Mouse (Mus musculus) embryonic facial prominence, embryonic 15.5 days (tissue): ENCODE data around the gene Hacl1. TPM values are rescaled to one million over a fixed set of nuclear protein-coding genes. Genes with fewer than 3 reads are reported as not detected.

ENCODE experiments used
- ATAC-seq: fragments of 200-750 bp; cut with Nextera tagmentation; 2 replicates; pipeline ENCODE4 v1.8.0; 2017; ENCODE audit warnings: low read depth, moderate TSS enrichment; ENCODE audit not compliant: insufficient number of reproducible peaks, low FRiP score, low TSS enrichment
- H3K27ac ChIP-seq: fragments of 300-500 bp; sonication (generic); replicated peaks from 2 replicates; pipeline ENCODE4 v1.5.1; 2015; ENCODE audit warnings: mild to moderate bottlenecking, inconsistent platforms
- H3K27me3 ChIP-seq: fragments of 300-500 bp; sonication (generic); 2 replicates; pipeline ENCODE4 v1.6.1; 2015; ENCODE audit warnings: inconsistent platforms
- H3K36me3 ChIP-seq: fragments of 300-500 bp; sonication (generic); 2 replicates; pipeline ENCODE4 v1.6.1; 2015; ENCODE audit warnings: mild to moderate bottlenecking, inconsistent platforms
- H3K4me1 ChIP-seq: fragments of 300-500 bp; sonication (generic); 2 replicates; pipeline ENCODE4 v1.6.1; 2015; ENCODE audit warnings: inconsistent platforms
- H3K4me2 ChIP-seq: fragments of 300-500 bp; sonication (generic); replicated peaks from 2 replicates; pipeline ENCODE4 v1.6.1; 2015; ENCODE audit warnings: mild to moderate bottlenecking, inconsistent platforms
- H3K4me3 ChIP-seq: fragments of 300-500 bp; sonication (generic); replicated peaks from 2 replicates; pipeline ENCODE4 v1.5.1; 2015; ENCODE audit warnings: mild to moderate bottlenecking, inconsistent platforms
- H3K9ac ChIP-seq: fragments of 300-500 bp; sonication (generic); 2 replicates; pipeline ENCODE4 v1.6.1; 2015; ENCODE audit warnings: inconsistent platforms
- H3K9me3 ChIP-seq: fragments of 300-500 bp; sonication (generic); replicated peaks from 2 replicates; pipeline ENCODE4 v1.6.1; 2016; ENCODE audit warnings: inconsistent platforms
- WGBS: fragments of 180-500 bp; shearing (Covaris S2); methylation state at CpG from one replicate; pipeline ENCODE4 v1.1.7; 2015; 5-methylcytosine and 5-hydroxymethylcytosine counted together
- polyA plus RNA-seq: library from polyadenylated mRNA; unstranded; fragments of >200 nt; fragmentation: Nextera tagmentation; extraction: Ambion mirVana; gene quantifications from 2 replicates; pipeline ENCODE4 v1.2.1, GENCODE M21; 2015

Hacl1 gene
- polyA plus RNA-seq, 1 experiment from 2014 or later, result 13.3 TPM

DNA sequence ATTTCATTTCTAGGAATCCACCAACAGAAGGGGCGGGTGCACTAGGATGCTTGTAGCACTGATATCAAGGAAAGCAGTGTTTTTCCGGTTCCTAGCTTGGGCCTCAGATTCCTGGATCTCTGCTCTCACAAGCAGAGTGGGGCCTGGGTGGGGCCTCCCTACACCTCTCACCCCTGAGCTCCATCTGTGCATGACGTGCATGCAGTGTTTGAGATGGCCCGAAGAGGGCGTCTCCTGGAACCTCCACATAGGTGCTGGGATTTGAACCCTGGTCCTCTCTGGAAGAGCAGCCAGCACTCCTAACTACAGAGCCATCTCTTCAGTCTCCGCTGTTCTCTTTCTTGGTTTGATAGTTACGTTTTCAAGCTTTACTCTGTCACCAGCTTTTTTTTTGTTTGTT lies 86.1 kb downstream of the Hacl1 start:
- WGBS, result 84% methylated on average over 7 of the region's 7 CpGs
- no peak for ATAC-seq
- H3K9me3 ChIP-seq, result no peaks in the 10 kb centered on the region

More for the DNA sequence above, 86.1 kb downstream of the Hacl1 start:
- Histone ChIP-seq H3K4me3 (no peak overlapping the region), H3K27me3 (no peaks in the 10 kb centered on the region), H3K9ac (no peak overlapping the region), H3K36me3 (no peaks in the 10 kb centered on the region), H3K4me2 (no peak overlapping the region), H3K27ac (no peak overlapping the region), H3K4me1 (0 out of 2 replicates have a peak, but pooled peaks cover 5% of the 10 kb centered on the region)

Other genes with a start within 250 kb of the Hacl1 start
- 29.1 and 30.4 TPM in 2 replicates for gene Sh3bp5, start 205.2 kb downstream of the Hacl1 start, polyA plus RNA-seq
- 26.1 and 27.0 TPM in 2 replicates for gene Eaf1, start 146.9 kb downstream of the Hacl1 start, polyA plus RNA-seq
- gene Mettl6, start 146.2 kb downstream of the Hacl1 start, polyA plus RNA-seq, result 55.4 and 57.5 TPM in 2 replicates
- 3.5 and 5.4 TPM in 2 replicates for gene Colq, start 49.9 kb downstream of the Hacl1 start, polyA plus RNA-seq
- 2.5 and 3.8 TPM in 2 replicates for gene Gm49387, start 408 bp downstream of the Hacl1 start, polyA plus RNA-seq
- gene Btd, start 258 bp downstream of the Hacl1 start, polyA plus RNA-seq, result 33.5 and 33.7 TPM in 2 replicates
- 8.6 and 9.8 TPM in 2 replicates for gene Ankrd28, start 189.4 kb upstream of the Hacl1 start, polyA plus RNA-seq